Mouse (Mus musculus) left cerebral cortex, postnatal 10 days (tissue): ENCODE measurements around the gene Tmem150b. TPM values are rescaled to one million over a fixed set of nuclear protein-coding genes. Genes with fewer than 3 reads are reported as not detected.
A peak's percentile ranks its signal among the peaks of the same experiment; 100 is the strongest.

Source experiments
- DNase-seq, 2 experiments: peaks; one replicate each; pipeline ENCODE4 v3.0.0; 2021 to 2022; ENCODE audit warnings: low spot score in 2 of 2, mixed read lengths in 1 of 2; ENCODE audit errors: extremely low spot score in 1 of 2
- intact Hi-C: fragments of 180-260 bp; cut with DNase I; formaldehyde crosslinking; loops from one replicate; pipeline ENCODE4 v1.15.1; 2025
- total RNA-seq, 2 experiments: library from RNA; stranded (reverse); gene quantifications; 2 replicates each; pipeline ENCODE4 v1.2.3; 2021

Tmem150b gene
- total RNA-seq, 2 experiments from 2014 or later = not detected

- no peak for DNase-seq
- intact Hi-C loops = no loop called here
These were observed 50.8 kb downstream of the Tmem150b start for GRCm38 (mm10) chr7:4674114-4674731.

DNA sequence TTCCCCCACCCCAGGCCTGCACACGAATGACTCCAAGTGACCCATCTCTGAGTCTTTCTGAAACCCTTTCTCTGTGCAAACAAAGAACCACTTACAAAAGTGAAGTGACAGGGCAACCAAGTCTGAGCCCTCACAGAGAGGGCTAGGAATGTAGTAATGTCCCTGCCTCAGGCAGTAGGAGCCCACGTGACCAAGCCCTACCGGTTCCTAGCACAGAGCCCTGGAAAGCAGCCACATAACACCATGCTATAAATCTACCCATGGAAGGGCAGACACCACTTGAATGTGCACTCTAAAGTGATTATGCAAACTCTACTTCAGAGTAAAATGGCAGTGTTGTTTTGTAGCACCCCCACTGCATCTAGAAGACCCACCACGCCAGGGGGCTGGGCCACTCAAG is 53.1 kb downstream of the Tmem150b start:
- intact Hi-C loops = no loop called here
- no peak for DNase-seq

GRCm38 (mm10) chr7:4670655-4671255 is 54.3 kb downstream of the Tmem150b start:
- peak in 1 of 2 experiments; percentile 6 for DNase-seq
- intact Hi-C loops = no loop called here

DNA sequence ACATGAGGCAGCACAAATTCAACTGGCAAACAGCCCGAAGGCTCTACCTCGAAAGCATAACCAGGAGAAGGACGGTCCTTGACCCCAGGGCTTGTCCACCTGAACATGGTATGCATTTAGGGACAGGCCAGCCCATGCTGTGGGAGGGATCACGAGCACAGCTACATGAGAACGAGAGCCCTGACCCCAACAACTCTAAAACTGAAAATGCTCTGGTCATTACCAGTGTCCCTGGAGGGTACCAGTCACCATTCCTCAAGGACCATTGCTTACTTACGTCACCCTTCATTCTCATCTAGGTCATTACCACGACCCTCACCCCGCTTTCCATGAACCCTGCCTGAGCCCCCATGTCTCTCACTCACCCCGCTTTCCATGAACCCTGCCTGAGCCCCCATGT is 55.9 kb downstream of the Tmem150b start:
- intact Hi-C loops = no loop called here
- DNase-seq = peak in 1 of 2 experiments; percentile 11

- DNase-seq = peak in 1 of 2 experiments; percentile 7
- intact Hi-C loops = no loop called here
These were observed 56.5 kb downstream of the Tmem150b start for GRCm38 (mm10) chr7:4668506-4668905.

GRCm38 (mm10) chr7:4666871-4667270 is 58.2 kb downstream of the Tmem150b start:
- intact Hi-C loops = no loop called here
- DNase-seq = peak in 1 of 2 experiments; percentile 1

DNA sequence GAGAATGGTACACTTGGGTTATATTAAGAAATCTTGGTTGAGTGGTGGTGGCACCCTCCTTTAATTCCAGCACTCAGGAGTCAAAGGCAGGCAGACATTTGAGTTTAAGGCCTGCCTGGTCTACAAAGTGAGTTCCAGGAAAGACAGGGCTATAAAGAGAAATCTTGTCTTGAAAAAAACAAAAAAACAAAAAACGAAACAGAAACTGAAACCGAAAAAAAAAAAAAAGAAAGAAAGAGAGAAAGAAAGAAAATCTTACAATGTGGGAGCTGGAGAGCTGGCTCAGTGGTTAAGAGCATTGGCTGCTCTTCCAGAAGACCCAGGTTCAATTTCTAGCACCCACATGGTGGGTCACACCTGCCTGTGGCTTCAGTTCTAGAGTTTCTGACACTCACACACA is 61.3 kb downstream of the Tmem150b start:
- intact Hi-C loops = no loop called here
- DNase-seq = no peak

GRCm38 (mm10) chr7:4663179-4663578 is 61.9 kb downstream of the Tmem150b start:
- no peak for DNase-seq
- intact Hi-C loops = no loop called here

DNA sequence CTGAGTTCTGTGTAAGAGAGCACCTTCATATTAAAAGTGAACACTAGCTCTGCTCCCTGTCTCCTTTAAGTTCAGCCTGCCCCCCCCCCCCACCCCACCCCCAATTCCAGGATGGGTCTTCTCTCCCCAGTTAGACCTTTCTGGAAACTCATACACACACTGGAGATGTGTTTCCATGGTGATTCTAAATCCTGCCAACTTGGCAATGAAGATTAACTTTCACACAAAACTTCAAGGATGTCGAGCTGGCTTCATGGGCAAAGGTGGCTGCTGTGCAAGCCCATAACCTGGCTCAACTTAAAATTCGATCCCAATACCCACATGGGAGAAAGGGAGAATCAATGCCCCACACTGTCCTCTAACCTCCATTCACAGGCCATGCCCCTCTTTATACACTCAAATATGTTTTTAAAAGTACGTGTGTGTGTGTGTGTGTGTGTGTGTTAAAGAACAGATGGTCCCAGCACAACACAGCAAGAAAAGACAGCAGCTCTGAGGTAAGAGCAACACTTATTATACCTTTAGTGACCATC is 65.1 kb downstream of the Tmem150b start:
- peak in 1 of 2 experiments; percentile 57 for DNase-seq

GRCm38 (mm10) chr7:4658912-4659551 is 66.0 kb downstream of the Tmem150b start, which contains the start of gene Ppp6r1:
TSS of gene Ppp6r1 (minus strand) at chr7:4659019.
- intact Hi-C loops = no loop called here
- DNase-seq = peak; percentile 95 to 98

More for the DNA sequence above, 65.1 kb downstream of the Tmem150b start:
- intact Hi-C loops = no loop called here

DNA sequence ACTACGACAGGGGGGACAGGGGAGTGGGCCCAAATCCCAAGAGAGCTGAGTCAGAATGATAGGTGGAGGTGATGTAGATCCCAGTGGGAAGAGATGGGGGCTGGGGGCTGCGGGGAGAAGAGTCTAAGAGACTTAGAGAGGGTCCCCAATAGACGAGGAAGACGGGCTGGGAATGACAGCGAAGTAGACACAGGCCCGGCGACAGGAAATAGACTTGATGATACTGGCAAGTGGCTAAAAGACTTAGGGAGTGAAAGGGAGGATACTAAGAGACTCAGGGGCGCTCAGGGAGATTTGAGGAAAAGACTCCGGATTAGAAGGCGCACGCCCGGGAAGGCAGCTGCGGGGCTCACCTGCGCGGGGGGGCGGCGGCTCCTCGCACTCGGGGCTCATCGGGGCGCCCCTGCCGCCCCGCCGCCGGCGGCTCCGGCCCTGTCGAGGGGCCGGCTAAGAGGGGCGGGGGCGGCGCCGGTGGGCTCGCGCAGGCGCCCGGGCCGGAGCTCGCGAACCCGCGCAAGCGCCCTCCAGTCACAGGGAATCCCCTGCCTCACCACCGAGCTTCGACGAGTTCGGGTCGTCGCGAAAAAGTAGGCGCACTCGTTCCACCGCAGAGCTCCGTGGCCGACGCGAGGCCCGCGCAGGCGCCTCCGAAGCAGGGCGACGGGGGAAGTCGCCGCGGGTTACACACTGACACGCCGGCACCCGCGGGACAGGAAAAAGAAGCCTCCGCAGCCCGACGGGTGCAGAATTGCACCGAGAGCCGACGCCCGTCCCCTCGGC is 66.7 kb downstream of the Tmem150b start:
- intact Hi-C loops = no loop called here
- DNase-seq = peak in 1 of 2 experiments; percentile 80

- intact Hi-C loops = no loop called here
- no peak for DNase-seq
These were observed 67.4 kb downstream of the Tmem150b start for GRCm38 (mm10) chr7:4657521-4658127.

Other genes starting within 250 kb of the Tmem150b start
- 100 to 1,000 TPM; 114 to 123 TPM for gene Ppp1r12c, start 223.6 kb downstream of the Tmem150b start, total RNA-seq
- gene Tnnt1, start 208.9 kb downstream of the Tmem150b start, total RNA-seq = 1 to 10 TPM; 2.0 to 3.1 TPM
- not detected for gene Tnni3, start 201.0 kb downstream of the Tmem150b start, total RNA-seq
- under 1 TPM; 0.51 to 0.69 TPM for gene Dnaaf3, start 192.8 kb downstream of the Tmem150b start, total RNA-seq
- gene Syt5, start 177.7 kb downstream of the Tmem150b start, total RNA-seq = 100 to 1,000 TPM; 251 to 253 TPM
- gene Ptprh, start 121.2 kb downstream of the Tmem150b start, total RNA-seq = 1 to 10 TPM; 1.0 to 1.6 TPM
- 10 to 100 TPM; 11.8 to 12.2 TPM for gene Tmem86b, start 93.8 kb downstream of the Tmem150b start, total RNA-seq
- gene Ppp6r1, start 66.2 kb downstream of the Tmem150b start, total RNA-seq = 100 to 1,000 TPM; 107 to 111 TPM
- gene Hspbp1, start 40.2 kb downstream of the Tmem150b start, total RNA-seq = 100 to 1,000 TPM; 111 to 114 TPM
- gene Brsk1, start 34.6 kb downstream of the Tmem150b start, total RNA-seq = 100 to 1,000 TPM; 312 to 319 TPM
- 10 to 100 TPM; 39.5 to 42.0 TPM for gene Kmt5c, start 14.9 kb upstream of the Tmem150b start, total RNA-seq
- gene Cox6b2, start 27.8 kb upstream of the Tmem150b start, total RNA-seq = 1 to 10 TPM; 6.9 to 8.7 TPM
- not detected for gene Fam71e2, start 46.1 kb upstream of the Tmem150b start, total RNA-seq
- 1 to 10 TPM in 1 of 2 experiments, under 1 TPM in 1; 0.73 to 1.1 TPM for gene Il11, start 57.6 kb upstream of the Tmem150b start, total RNA-seq
- not detected for gene Tmem190, start 57.7 kb upstream of the Tmem150b start, total RNA-seq
- 1 to 10 TPM; 4.1 to 5.2 TPM for gene Tmem238, start 64.4 kb upstream of the Tmem150b start, total RNA-seq
- 100 to 1,000 TPM; 484 to 532 TPM for gene Rpl28, start 67.6 kb upstream of the Tmem150b start, total RNA-seq
- 100 to 1,000 TPM; 145 to 159 TPM for gene Ube2s, start 87.3 kb upstream of the Tmem150b start, total RNA-seq
- gene Shisa7, start 119.4 kb upstream of the Tmem150b start, total RNA-seq = 100 to 1,000 TPM; 104 to 111 TPM
- 1 to 10 TPM; 2.0 to 3.4 TPM for gene Isoc2b, start 145.0 kb upstream of the Tmem150b start, total RNA-seq
- gene Isoc2a, start 151.9 kb upstream of the Tmem150b start, total RNA-seq = 1 to 10 TPM; 6.4 to 6.8 TPM
- gene Gm36210, start 181.3 kb upstream of the Tmem150b start, total RNA-seq = under 1 TPM; 0.26 to 0.36 TPM
- 10 to 100 TPM; 15.2 to 15.3 TPM for gene Zfp628, start 190.0 kb upstream of the Tmem150b start, total RNA-seq
- 10 to 100 TPM; 70.1 to 72.6 TPM for gene Nat14, start 196.8 kb upstream of the Tmem150b start, total RNA-seq
- 1 to 10 TPM; 2.4 to 2.6 TPM for gene Ssc5d, start 200.5 kb upstream of the Tmem150b start, total RNA-seq
- not detected for gene Sbk2, start 239.2 kb upstream of the Tmem150b start, total RNA-seq
- gene Sbk3, start 245.9 kb upstream of the Tmem150b start, total RNA-seq = under 1 TPM; 0.24 to 0.32 TPM